Mouse (Mus musculus) central nervous system, embryonic 14 days (tissue): ENCODE measurements around the gene Gm49318. TPM values are rescaled to one million over a fixed set of nuclear protein-coding genes. Genes with fewer than 3 reads are reported as not detected.

Experiments used
- polyA plus RNA-seq: library from polyadenylated mRNA; depleted of rRNA; stranded (reverse); fragments of >200 nt; gene quantifications from 2 replicates; pipeline ENCODE4 v1.2.3, GENCODE M21; 2012; rRNA removed

The Gm49318 gene
- 0.14 TPM in 1 of 2 replicates, not detected in the other for polyA plus RNA-seq

GRCm38 (mm10) chr9:22070791-22071573 lies at the start of gene Gm49318, which contains the start of gene Zfp653:
TSS of gene Gm49318 (minus strand) at chr9:22071259.
TSS of gene Zfp653 (minus strand) at chr9:22071376.

GRCm38 (mm10) chr9:22116740-22117426 lies 45.8 kb upstream of the Gm49318 start, which contains the start of gene Elof1:
TSS of gene Elof1 (minus strand) at chr9:22117172.

GRCm38 (mm10) chr9:22098993-22099696 lies 28.1 kb upstream of the Gm49318 start, which contains the start of gene Cnn1:
TSS of gene Cnn1 (plus strand) at chr9:22099216.

GRCm38 (mm10) chr9:22085022-22085834 lies 14.2 kb upstream of the Gm49318 start, which contains the start of gene Ecsit:
TSS of gene Ecsit (minus strand) at chr9:22085438.

GRCm38 (mm10) chr9:22051958-22052254 lies 19.2 kb downstream of the Gm49318 start, which contains the start of gene Elavl3:
TSS of gene Elavl3 (minus strand) at chr9:22052023.

GRCm38 (mm10) chr9:22002194-22003162 lies 68.6 kb downstream of the Gm49318 start, which contains the start of the genes Ccdc151 and Prkcsh:
TSS of gene Ccdc151 (minus strand) at chr9:22002634.
TSS of gene Prkcsh (plus strand) at chr9:22002806.

GRCm38 (mm10) chr9:21989230-21990110 lies 81.6 kb downstream of the Gm49318 start, which contains the start of gene Rgl3:
TSS of gene Rgl3 (minus strand) at chr9:21989446.

Other genes starting within 250 kb of the Gm49318 start
- gene Angptl8, start 235.7 kb downstream of the Gm49318 start, polyA plus RNA-seq = 0.06 TPM in 1 of 2 replicates, not detected in the other
- gene Dock6, start 218.6 kb downstream of the Gm49318 start, polyA plus RNA-seq = 58.6 and 72.8 TPM in 2 replicates
- gene Rab3d, start 153.1 kb downstream of the Gm49318 start, polyA plus RNA-seq = 25.1 and 27.4 TPM in 2 replicates
- gene Ccdc159, start 143.8 kb downstream of the Gm49318 start, polyA plus RNA-seq = 18.0 and 18.3 TPM in 2 replicates
- gene Tmem205, start 143.7 kb downstream of the Gm49318 start, polyA plus RNA-seq = 34.2 and 39.4 TPM in 2 replicates
- 126 and 127 TPM in 2 replicates for gene Plppr2, start 134.2 kb downstream of the Gm49318 start, polyA plus RNA-seq
- 9.7 and 10.7 TPM in 2 replicates for gene Swsap1, start 115.5 kb downstream of the Gm49318 start, polyA plus RNA-seq
- 2.2 and 2.5 TPM in 2 replicates for gene Epor, start 107.8 kb downstream of the Gm49318 start, polyA plus RNA-seq
- 2.1 and 3.7 TPM in 2 replicates for gene Rgl3, start 81.8 kb downstream of the Gm49318 start, polyA plus RNA-seq
- 6.0 and 7.2 TPM in 2 replicates for gene Ccdc151, start 68.6 kb downstream of the Gm49318 start, polyA plus RNA-seq
- gene Prkcsh, start 68.5 kb downstream of the Gm49318 start, polyA plus RNA-seq = 114 and 135 TPM in 2 replicates
- gene Elavl3, start 19.2 kb downstream of the Gm49318 start, polyA plus RNA-seq = 198 and 211 TPM in 2 replicates
- gene Zfp653, start 117 bp upstream of the Gm49318 start, polyA plus RNA-seq = 53.1 and 55.4 TPM in 2 replicates
- 49.9 TPM in 2 replicates for gene Ecsit, start 14.2 kb upstream of the Gm49318 start, polyA plus RNA-seq
- 1.00 and 1.6 TPM in 2 replicates for gene Cnn1, start 28.0 kb upstream of the Gm49318 start, polyA plus RNA-seq
- gene Elof1, start 45.9 kb upstream of the Gm49318 start, polyA plus RNA-seq = 150 and 156 TPM in 2 replicates
- gene Acp5, start 64.5 kb upstream of the Gm49318 start, polyA plus RNA-seq = 1.7 and 3.0 TPM in 2 replicates
- 87.3 and 87.8 TPM in 2 replicates for gene Pigyl, start 85.6 kb upstream of the Gm49318 start, polyA plus RNA-seq
- 0.12 and 0.14 TPM in 2 replicates for gene Zfp872, start 116.8 kb upstream of the Gm49318 start, polyA plus RNA-seq
- 7.4 and 9.4 TPM in 2 replicates for gene Zfp809, start 154.5 kb upstream of the Gm49318 start, polyA plus RNA-seq
- 4.3 and 4.7 TPM in 2 replicates for gene Zfp599, start 188.6 kb upstream of the Gm49318 start, polyA plus RNA-seq
- gene Zfp810, start 236.4 kb upstream of the Gm49318 start, polyA plus RNA-seq = 36.5 and 41.8 TPM in 2 replicates